Mouse (Mus musculus) c-Kit-negative CD71-positive TER-119-positive erythroid progenitor cells, embryonic 14.5 days (primary cell): Measurements from ENCODE around the gene Vangl2.

Source experiments
- DNase-seq: peaks from one replicate; pipeline ENCODE4 v3.0.0-alpha.2; 2013; ENCODE audit warnings: low read depth, low spot score

Gene Vangl2

GRCm38 (mm10) chr1:172029914-172030313 is 1.7 kb upstream of the Vangl2 start:
- no peak for DNase-seq

GRCm38 (mm10) chr1:172027809-172028102 is 488 bp downstream of the Vangl2 start:
- DNase-seq, result no peak

- no peak for DNase-seq
Observed at GRCm38 (mm10) chr1:172027010-172027808, 1.0 kb downstream of the Vangl2 start.

- no peak for DNase-seq
Observed at GRCm38 (mm10) chr1:172026201-172026901, 1.9 kb downstream of the Vangl2 start.

GRCm38 (mm10) chr1:172025201-172025904 is 2.9 kb downstream of the Vangl2 start:
- DNase-seq, result no peak

GRCm38 (mm10) chr1:172024140-172024895 is 3.9 kb downstream of the Vangl2 start:
- no peak for DNase-seq

- no peak for DNase-seq
Observed at GRCm38 (mm10) chr1:172019863-172020521, 8.3 kb downstream of the Vangl2 start.

GRCm38 (mm10) chr1:172019339-172019738 is 8.9 kb downstream of the Vangl2 start:
- DNase-seq, result no peak

GRCm38 (mm10) chr1:172018336-172019311 is 9.6 kb downstream of the Vangl2 start:
- DNase-seq, result no peak

GRCm38 (mm10) chr1:172017517-172018070 is 10.7 kb downstream of the Vangl2 start:
- no peak for DNase-seq

- DNase-seq, result no peak
Observed at GRCm38 (mm10) chr1:172016660-172017516, 11.4 kb downstream of the Vangl2 start.

GRCm38 (mm10) chr1:172016031-172016430 is 12.2 kb downstream of the Vangl2 start:
- no peak for DNase-seq

GRCm38 (mm10) chr1:172015312-172015939 is 12.8 kb downstream of the Vangl2 start:
- DNase-seq, result no peak

- DNase-seq, result no peak
Observed at GRCm38 (mm10) chr1:172014771-172015170, 13.5 kb downstream of the Vangl2 start.

GRCm38 (mm10) chr1:172012030-172012429 is 16.2 kb downstream of the Vangl2 start:
- no peak for DNase-seq

- no peak for DNase-seq
Observed at GRCm38 (mm10) chr1:172010042-172010824, 18.0 kb downstream of the Vangl2 start.

GRCm38 (mm10) chr1:172009406-172009805 is 18.8 kb downstream of the Vangl2 start:
- DNase-seq, result no peak

- DNase-seq, result no peak
Observed at GRCm38 (mm10) chr1:172008351-172008750, 19.9 kb downstream of the Vangl2 start.
